Mouse (Mus musculus) megakaryocyte, embryonic 14.5 days (primary cell): Measurements from ENCODE around the gene Manf.

Source experiments
- FLI1 ChIP-seq: IDR thresholded peaks from 2 replicates; pipeline ENCODE4 v1.6.1; 2012; ENCODE audit warnings: low read length, inconsistent platforms, mixed read lengths
- GATA1 ChIP-seq: IDR thresholded peaks from 3 replicates; pipeline ENCODE4 v1.6.1; 2012; ENCODE audit warnings: mixed read lengths, low read length, inconsistent platforms, borderline replicate concordance

DNA sequence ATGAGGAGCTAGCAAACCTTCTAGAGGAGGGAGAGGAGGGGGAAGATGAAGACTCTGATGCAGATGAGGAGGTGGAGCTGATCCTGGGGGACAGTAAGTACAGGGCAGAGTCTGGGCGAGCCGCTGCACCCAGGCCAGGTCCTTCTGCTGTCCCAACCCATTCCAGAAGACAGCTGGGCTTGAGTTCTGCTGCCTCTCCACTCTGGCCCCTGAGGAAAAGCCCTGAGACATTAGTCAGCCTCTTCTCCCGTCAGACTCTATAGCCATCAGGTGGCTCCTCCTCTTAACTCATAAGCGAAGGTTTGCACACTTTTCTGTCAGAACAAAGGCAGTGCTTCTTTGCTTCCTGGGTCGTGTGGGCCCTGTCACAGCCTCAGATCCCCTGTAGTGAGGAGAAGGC, 17.6 kb downstream of the Manf start:
- TF ChIP-seq FLI1 (no peak), GATA1 (no peak)
